25 mouse cellular contexts compared by ENCODE assay signal in genomic region chr13:81831838-81832237, GRCm38 (mm10).
"Had no signal": no experiment of that assay in that cellular context is flagged by ENCODE, and none has a peak within 500 bp of the region (broad histone marks: within the 10 kb centered on the region; RNA-seq: fewer than 3 reads in every experiment).

No protein-coding gene starts in this region.

- H3K9me3 ChIP-seq: hindbrain, embryonic 10.5 days; hindbrain, embryonic 12.5 days; intestine, embryonic 15.5 days; limb, embryonic 10.5 days; limb, embryonic 12.5 days had no signal

- H3K4me3 ChIP-seq: gastrocnemius, adult 2 months; heart, adult 2 months; hindbrain, embryonic 10.5 days; hindbrain, embryonic 12.5 days; intestine, embryonic 15.5 days; layer of hippocampus, adult 2 months; left cerebral cortex, adult 2 months; limb, embryonic 10.5 days; limb, embryonic 12.5 days had no signal

- H3K4me1 ChIP-seq: hindbrain, embryonic 10.5 days; hindbrain, embryonic 12.5 days; intestine, embryonic 15.5 days; limb, embryonic 12.5 days had no signal

- H3K4me2 ChIP-seq: heart, embryonic 11.5 days; hindbrain, embryonic 12.5 days; hindbrain, embryonic 14.5 days; intestine, embryonic 15.5 days; limb, embryonic 12.5 days; liver, embryonic 11.5 days had no signal

- H3K36me3 ChIP-seq: hindbrain, embryonic 10.5 days; hindbrain, embryonic 12.5 days; intestine, embryonic 15.5 days; limb, embryonic 10.5 days; limb, embryonic 12.5 days had no signal

- ATAC-seq: hindbrain, embryonic 16.5 days; inflammation-experienced regulatory T-cells, adult 6 months; intestine, embryonic 15.5 days; intestine, postnatal 0 days had no signal

- H3K27ac ChIP-seq: gastrocnemius, adult 2 months; heart, adult 2 months; hindbrain, embryonic 10.5 days; hindbrain, embryonic 12.5 days; hindbrain, embryonic 14.5 days; intestine, embryonic 15.5 days; layer of hippocampus, adult 2 months; left cerebral cortex, adult 2 months; limb, embryonic 10.5 days; limb, embryonic 12.5 days had no signal

- H3K9ac ChIP-seq: hindbrain, embryonic 12.5 days; hindbrain, embryonic 14.5 days; intestine, embryonic 15.5 days; limb, embryonic 12.5 days had no signal

- H3K27me3 ChIP-seq: hindbrain, embryonic 12.5 days; intestine, embryonic 15.5 days; limb, embryonic 12.5 days had no signal

- DNase-seq: gastrocnemius, adult 2 months; gastrocnemius, postnatal 10 days; gastrocnemius, postnatal 25 days; heart, adult 2 months; heart, postnatal 10 days; heart, postnatal 4 days; kidney, adult 18-20 months; kidney, adult 8-10 months; kidney, postnatal 10 days; kidney, postnatal 25 days; kidney, postnatal 4 days; liver had no signal
